Mouse (Mus musculus) heart, postnatal 10 days (tissue): ENCODE measurements at regions not wholly inside any gene's neighbourhood (a gene's known extent, or its start where the extent isn't known, plus 50 kb on each side); places are given as distances from the start of the nearest gene placed in this dataset.

ENCODE experiments used
- DNase-seq, 2 experiments: peaks; one replicate each; pipeline ENCODE4 v3.0.0; 2021
- intact Hi-C: fragments of 180-260 bp; cut with DNase I; formaldehyde crosslinking; loops from one replicate; pipeline ENCODE4 v1.15.1; 2025

GRCm38 (mm10) chr5:73729646-73730045 lies 78.5 kb downstream of the Spata18 start:
- DNase-seq, result peak in 1 of 2 experiments; percentile 24
- intact Hi-C loops, result no loop called here

- intact Hi-C loops, result no loop called here
- DNase-seq, result no peak
Measured at GRCm38 (mm10) chr5:73731423-73731822, 80.2 kb downstream of the Spata18 start.

- intact Hi-C loops, result no loop called here
- no peak for DNase-seq
Measured at GRCm38 (mm10) chr5:73731991-73732565, 80.9 kb downstream of the Spata18 start.

- DNase-seq, result peak; percentile 45
- intact Hi-C loops, result no loop called here
Measured at GRCm38 (mm10) chr5:73740766-73741165, 89.6 kb downstream of the Spata18 start.

- intact Hi-C loops, result no loop called here
- DNase-seq, result no peak
Measured at GRCm38 (mm10) chr5:73741441-73741840, 90.3 kb downstream of the Spata18 start.

GRCm38 (mm10) chr5:73743953-73744352 lies 92.8 kb downstream of the Spata18 start:
- DNase-seq, result no peak
- intact Hi-C loops, result no loop called here

- intact Hi-C loops, result no loop called here
Measured at GRCm38 (mm10) chr5:73749791-73750190, 98.6 kb downstream of the Spata18 start.

GRCm38 (mm10) chr5:73752225-73752644 lies 101.1 kb downstream of the Spata18 start:
- intact Hi-C loops, result no loop called here
- peak in 1 of 2 experiments; percentile 22 for DNase-seq

More at GRCm38 (mm10) chr5:73749791-73750190, 98.6 kb downstream of the Spata18 start:
- no peak for DNase-seq

GRCm38 (mm10) chr5:73753827-73754226 lies 102.6 kb downstream of the Spata18 start:
- DNase-seq, result no peak
- intact Hi-C loops, result no loop called here

GRCm38 (mm10) chr5:73758534-73758933 lies 107.4 kb downstream of the Spata18 start:
- no peak for DNase-seq
- intact Hi-C loops, result no loop called here

- intact Hi-C loops, result loop anchor here (5.0 kb wide), 4 partner anchors 74 to 1391 kb away; partner anchors contain the start of gene Pdgfra
Measured at GRCm38 (mm10) chr5:73761236-73761635, 110.1 kb downstream of the Spata18 start.

GRCm38 (mm10) chr5:73761709-73762108 lies 110.5 kb downstream of the Spata18 start:
- peak; percentile 80 to 86 for DNase-seq
- intact Hi-C loops, result loop anchor here (5.0 kb wide), 4 partner anchors 74 to 1391 kb away; partner anchors contain the start of gene Pdgfra

More at GRCm38 (mm10) chr5:73761236-73761635, 110.1 kb downstream of the Spata18 start:
- DNase-seq, result no peak

GRCm38 (mm10) chr5:73764226-73764625 lies 113.0 kb downstream of the Spata18 start:
- DNase-seq, result no peak
- intact Hi-C loops, result loop anchor here (5.0 kb wide), 4 partner anchors 77 to 1388 kb away; partner anchors contain the start of gene Pdgfra

- intact Hi-C loops, result no loop called here
Measured at GRCm38 (mm10) chr5:73765466-73765865, 114.3 kb downstream of the Spata18 start.

GRCm38 (mm10) chr5:73768253-73768652 lies 117.1 kb downstream of the Spata18 start:
- DNase-seq, result no peak
- intact Hi-C loops, result no loop called here

More at GRCm38 (mm10) chr5:73765466-73765865, 114.3 kb downstream of the Spata18 start:
- DNase-seq, result no peak

GRCm38 (mm10) chr5:73775775-73776548 lies 124.8 kb downstream of the Spata18 start:
- peak in 1 of 2 experiments; percentile 17 for DNase-seq
- intact Hi-C loops, result no loop called here

- intact Hi-C loops, result no loop called here
- peak; percentile 84 to 85 for DNase-seq
Measured at GRCm38 (mm10) chr5:73777282-73777921, 126.2 kb downstream of the Spata18 start.

GRCm38 (mm10) chr5:73781190-73781940 lies 130.2 kb downstream of the Spata18 start:
- intact Hi-C loops, result no loop called here
- no peak for DNase-seq

- intact Hi-C loops, result no loop called here
- DNase-seq, result no peak
Measured at GRCm38 (mm10) chr5:73782214-73783091, 131.3 kb downstream of the Spata18 start.

- DNase-seq, result no peak
- intact Hi-C loops, result no loop called here
Measured at GRCm38 (mm10) chr5:73787275-73787674, 136.1 kb downstream of the Spata18 start.
